Mouse (Mus musculus): Measurements from ENCODE around the gene Pusl1.
A peak's percentile ranks its signal among the peaks of the same experiment; 100 is the strongest.

Pusl1 gene

DNA sequence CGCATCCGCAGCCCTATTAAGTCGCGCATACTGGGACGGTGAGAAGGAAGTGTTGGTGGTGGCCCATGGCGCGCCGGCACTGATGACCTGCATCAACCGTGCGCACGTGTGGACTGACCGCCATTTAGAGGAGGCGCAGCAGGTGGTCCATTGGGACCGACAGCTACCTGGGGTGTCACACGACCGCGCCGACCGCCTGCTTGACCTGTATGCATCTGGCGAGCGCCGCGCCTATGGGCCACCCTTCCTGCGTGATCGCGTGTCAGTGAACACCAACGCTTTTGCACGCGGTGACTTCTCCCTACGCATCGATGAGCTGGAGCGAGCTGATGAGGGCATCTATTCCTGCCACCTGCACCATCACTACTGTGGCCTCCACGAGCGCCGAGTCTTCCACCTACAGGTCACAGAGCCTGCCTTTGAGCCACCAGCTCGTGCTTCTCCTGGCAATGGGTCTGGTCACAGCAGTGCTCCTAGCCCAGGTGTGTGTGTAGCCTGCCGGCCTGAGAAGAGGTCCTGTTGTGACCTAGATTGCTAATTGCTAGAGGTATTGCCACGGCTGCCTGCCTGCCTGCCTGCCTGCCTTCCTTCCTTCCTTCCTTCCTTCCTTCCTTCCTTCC is 49.8 kb downstream of the Pusl1 start:
- DNase-seq (ENCODE audit: low spot score): no peak

DNA sequence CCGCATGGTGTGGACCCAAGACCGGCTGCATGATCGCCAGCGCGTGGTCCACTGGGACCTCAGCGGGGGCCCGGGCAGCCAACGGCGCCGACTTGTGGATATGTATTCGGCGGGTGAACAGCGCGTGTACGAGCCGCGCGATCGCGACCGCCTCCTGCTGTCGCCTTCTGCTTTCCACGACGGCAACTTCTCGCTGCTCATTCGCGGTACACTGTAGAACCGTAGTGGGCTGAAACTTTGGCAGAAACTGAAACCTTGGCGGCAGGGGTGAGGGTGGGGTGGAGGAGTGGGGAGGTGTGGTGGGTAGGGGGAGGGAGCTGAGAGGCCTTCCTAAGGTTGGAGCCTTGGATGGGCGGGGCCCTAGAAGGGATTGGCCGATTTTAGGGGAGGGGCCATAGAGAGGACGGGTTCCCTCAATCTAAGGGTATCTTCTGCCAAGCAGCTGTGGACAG is 50.6 kb downstream of the Pusl1 start:
- DNase-seq (ENCODE audit: low spot score): peak; percentile 45

DNA sequence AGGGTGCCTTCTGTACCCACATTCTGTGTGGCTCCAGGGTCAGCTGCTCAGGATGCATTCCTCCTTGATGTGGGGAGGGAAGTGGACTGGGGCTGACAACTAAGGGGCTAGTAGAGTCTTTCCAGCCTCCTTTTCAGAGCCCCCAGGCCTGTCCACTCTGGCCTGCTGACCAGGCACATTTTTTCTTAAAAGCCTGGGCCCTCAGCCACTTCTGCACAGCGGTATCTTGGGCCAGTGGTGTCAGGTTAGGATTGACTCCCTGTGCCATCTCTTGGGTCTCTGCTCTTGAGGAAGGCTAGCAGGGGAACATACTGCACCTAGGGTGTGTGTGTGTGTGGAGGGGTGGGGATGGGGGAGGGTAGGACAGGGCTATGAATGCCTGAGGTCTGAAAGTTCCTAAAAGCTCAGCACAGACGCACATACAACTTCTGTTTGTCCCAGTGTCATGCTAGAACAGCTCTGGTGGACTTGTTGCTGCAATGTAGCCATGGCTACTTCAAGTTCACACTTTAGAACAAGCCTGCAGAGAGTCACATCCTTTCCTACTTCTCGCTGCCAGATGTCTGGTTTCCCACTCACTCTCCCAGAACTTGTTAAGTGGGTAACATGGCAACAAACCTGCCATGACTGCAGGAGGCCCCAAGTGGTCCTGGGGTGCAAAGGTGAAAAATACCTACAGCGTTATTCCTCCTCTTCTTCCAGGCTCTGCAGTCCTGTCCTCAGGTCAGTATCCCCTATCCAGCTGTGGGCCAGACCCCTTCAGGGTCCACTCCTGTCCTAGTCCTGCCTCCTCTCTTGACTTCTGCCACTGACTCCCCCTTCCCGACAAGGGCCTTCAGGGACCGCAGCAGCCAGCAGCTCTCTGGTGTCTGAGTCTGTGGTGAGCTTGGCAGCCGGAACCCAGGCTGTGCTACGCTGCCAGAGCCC is 51.2 kb downstream of the Pusl1 start:
- no peak for DNase-seq (ENCODE audit: low spot score)

DNA sequence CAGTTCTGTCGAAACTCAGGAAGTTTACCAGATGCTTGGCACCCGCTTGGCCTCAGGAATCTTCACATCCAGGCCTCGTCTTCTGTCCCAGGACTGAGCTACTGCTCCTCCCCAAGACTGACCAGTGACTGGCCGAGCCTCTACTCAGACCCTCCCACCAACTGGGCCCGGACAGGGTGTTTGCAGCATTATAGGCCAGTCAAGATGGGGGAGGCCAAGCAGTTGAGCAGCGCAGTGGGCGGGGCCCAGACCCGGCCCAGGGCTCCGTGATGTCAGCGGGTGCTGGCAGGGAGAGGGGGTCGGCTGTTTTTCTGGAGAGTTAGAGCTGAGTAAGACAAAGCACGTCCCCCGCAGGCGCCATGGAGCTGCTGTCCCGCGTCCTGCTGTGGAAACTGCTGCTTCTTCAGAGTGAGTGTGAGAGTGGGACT is 52.1 kb downstream of the Pusl1 start, which contains the start of gene Mxra8:
TSS of gene Mxra8 (plus strand) at position 198 of the 428 bp plus-strand sequence.
- DNase-seq (ENCODE audit: low spot score): no peak

DNA sequence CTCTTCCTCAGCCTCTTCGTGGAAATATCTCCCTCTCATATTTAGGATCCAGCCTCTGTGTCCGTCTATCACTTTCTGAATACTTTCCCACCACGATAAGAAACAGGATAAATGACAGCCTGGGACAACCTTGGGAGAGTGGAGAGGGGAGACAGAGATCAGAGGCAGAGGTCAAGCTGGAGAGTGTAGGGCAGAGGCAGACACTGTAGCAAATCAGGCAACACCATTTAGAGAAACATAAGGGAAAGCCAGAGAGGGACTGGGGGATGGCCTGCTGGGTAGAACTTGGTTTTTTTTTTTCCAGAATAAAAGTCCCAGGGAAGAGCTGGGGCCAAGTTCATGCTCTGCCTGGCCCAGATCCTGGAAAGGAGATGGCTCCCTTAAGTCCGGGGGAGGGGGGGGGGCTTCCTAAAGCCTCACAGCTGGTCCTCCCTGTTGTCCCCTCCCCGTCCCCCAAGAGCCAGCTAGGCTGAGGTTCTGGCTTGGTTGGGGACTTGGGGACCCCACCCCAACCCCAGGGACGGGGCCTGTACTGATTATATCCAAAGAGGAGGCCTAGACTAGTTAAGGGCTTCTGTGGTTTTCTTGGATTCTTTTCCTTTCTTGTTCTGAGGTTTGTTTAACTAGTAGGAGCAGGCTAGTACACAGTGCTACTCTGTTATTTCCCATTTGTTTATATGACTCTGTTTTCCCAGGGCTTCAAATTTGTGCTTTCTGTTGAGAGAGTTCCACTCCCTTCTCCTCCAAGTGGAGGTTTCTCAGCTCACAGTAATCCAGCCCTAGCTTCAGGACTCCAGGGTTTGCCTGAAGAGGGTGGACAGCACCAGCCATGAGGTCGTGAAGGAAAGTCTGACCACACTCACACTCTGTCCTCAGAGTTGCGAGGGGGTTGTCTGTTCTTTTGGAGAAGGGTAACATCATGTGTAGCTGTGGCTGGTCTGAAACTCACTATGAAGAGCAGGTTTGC is 53.1 kb downstream of the Pusl1 start:
- no peak for DNase-seq (ENCODE audit: low spot score)

All from layer of hippocampus, adult 11-12 months (tissue).